Comparison of ENCODE assay signal across 19 mouse cellular contexts in genomic region chr9:90315662-90316061, GRCm38 (mm10).
"Had no signal": no experiment of that assay in that cellular context is flagged by ENCODE, and none has a peak within 500 bp of the region (broad histone marks: within the 10 kb centered on the region; RNA-seq: fewer than 3 reads in every experiment).

No protein-coding gene starts in this region.

- H3K27me3 ChIP-seq: embryonic facial prominence, embryonic 12.5 days; embryonic facial prominence, embryonic 13.5 days; embryonic facial prominence, embryonic 15.5 days; forebrain, embryonic 12.5 days; forebrain, embryonic 13.5 days; forebrain, embryonic 15.5 days had no signal

- H3K9ac ChIP-seq: embryonic facial prominence, embryonic 12.5 days; embryonic facial prominence, embryonic 13.5 days; embryonic facial prominence, embryonic 15.5 days; forebrain, embryonic 12.5 days; forebrain, embryonic 13.5 days; forebrain, embryonic 15.5 days; forebrain, postnatal 0 days had no signal

- DNase-seq: gastrocnemius, adult 2 months; gastrocnemius, postnatal 10 days; gastrocnemius, postnatal 14 days; gastrocnemius, postnatal 25 days; gastrocnemius, postnatal 36 days; heart, adult 11 months; heart, adult 18-20 months; heart, adult 2 months had no signal

- H3K9me3 ChIP-seq: embryonic facial prominence, embryonic 10.5 days; embryonic facial prominence, embryonic 12.5 days; embryonic facial prominence, embryonic 13.5 days; embryonic facial prominence, embryonic 15.5 days; forebrain, embryonic 10.5 days; forebrain, embryonic 12.5 days; forebrain, embryonic 13.5 days; forebrain, embryonic 15.5 days had no signal

- H3K4me1 ChIP-seq: embryonic facial prominence, embryonic 10.5 days; embryonic facial prominence, embryonic 12.5 days; embryonic facial prominence, embryonic 13.5 days; embryonic facial prominence, embryonic 15.5 days; forebrain, embryonic 10.5 days; forebrain, embryonic 12.5 days; forebrain, embryonic 13.5 days; forebrain, embryonic 15.5 days had no signal

- ATAC-seq: forebrain, embryonic 14.5 days had no signal

- H3K4me2 ChIP-seq: embryonic facial prominence, embryonic 12.5 days; embryonic facial prominence, embryonic 13.5 days; embryonic facial prominence, embryonic 15.5 days; forebrain, embryonic 12.5 days; forebrain, embryonic 13.5 days; forebrain, embryonic 15.5 days had no signal

- H3K27ac ChIP-seq: embryonic facial prominence, embryonic 10.5 days; embryonic facial prominence, embryonic 12.5 days; embryonic facial prominence, embryonic 13.5 days; embryonic facial prominence, embryonic 15.5 days; forebrain, embryonic 10.5 days; forebrain, embryonic 12.5 days; forebrain, embryonic 13.5 days; forebrain, embryonic 15.5 days; gastrocnemius, adult 2 months; heart, adult 2 months had no signal

- H3K36me3 ChIP-seq: embryonic facial prominence, embryonic 10.5 days; embryonic facial prominence, embryonic 12.5 days; embryonic facial prominence, embryonic 13.5 days; embryonic facial prominence, embryonic 15.5 days; forebrain, embryonic 10.5 days; forebrain, embryonic 12.5 days; forebrain, embryonic 15.5 days had no signal

- H3K4me3 ChIP-seq: embryonic facial prominence, embryonic 10.5 days; embryonic facial prominence, embryonic 12.5 days; embryonic facial prominence, embryonic 13.5 days; embryonic facial prominence, embryonic 15.5 days; erythroblast, embryonic 14.5 days; forebrain, embryonic 10.5 days; forebrain, embryonic 12.5 days; forebrain, embryonic 13.5 days; forebrain, embryonic 15.5 days; gastrocnemius, adult 2 months; heart, adult 2 months had no signal
